Mouse (Mus musculus) heart, postnatal 4 days (tissue): ENCODE measurements around the gene Trank1. TPM values are rescaled to one million over a fixed set of nuclear protein-coding genes. Genes with fewer than 3 reads are reported as not detected.

Experiments used
- DNase-seq: peaks from one replicate; pipeline ENCODE4 v3.0.0; 2021
- total RNA-seq, 2 experiments: library from RNA; stranded (reverse); gene quantifications; 2 replicates each; pipeline ENCODE4 v1.2.3; 2021

The Trank1 gene
- total RNA-seq, 2 experiments from 2014 or later, result 0.10 to 0.14 TPM

GRCm38 (mm10) chr9:111304036-111304435 is 7.5 kb upstream of the Trank1 start:
- no peak for DNase-seq

- no peak for DNase-seq
Measured at GRCm38 (mm10) chr9:111306142-111306541, 5.4 kb upstream of the Trank1 start.

- no peak for DNase-seq
Measured at GRCm38 (mm10) chr9:111311843-111312441, 403 bp downstream of the Trank1 start.

GRCm38 (mm10) chr9:111312442-111313141 is 1.1 kb downstream of the Trank1 start:
- DNase-seq, result no peak

GRCm38 (mm10) chr9:111313299-111313698 is 1.8 kb downstream of the Trank1 start:
- DNase-seq, result no peak

- DNase-seq, result no peak
Measured at GRCm38 (mm10) chr9:111313793-111314192, 2.3 kb downstream of the Trank1 start.

- peak; percentile 61 for DNase-seq
Measured at GRCm38 (mm10) chr9:111314219-111314618, 2.7 kb downstream of the Trank1 start.

- no peak for DNase-seq
Measured at GRCm38 (mm10) chr9:111320912-111321311, 9.4 kb downstream of the Trank1 start.

GRCm38 (mm10) chr9:111324881-111325280 is 13.3 kb downstream of the Trank1 start:
- DNase-seq, result no peak

GRCm38 (mm10) chr9:111329881-111330280 is 18.3 kb downstream of the Trank1 start:
- no peak for DNase-seq

- DNase-seq, result no peak
Measured at GRCm38 (mm10) chr9:111333790-111334189, 22.3 kb downstream of the Trank1 start.

GRCm38 (mm10) chr9:111334555-111335164 is 23.1 kb downstream of the Trank1 start:
- DNase-seq, result no peak

GRCm38 (mm10) chr9:111351233-111351632 is 39.7 kb downstream of the Trank1 start:
- DNase-seq, result no peak

- DNase-seq, result no peak
Measured at GRCm38 (mm10) chr9:111351641-111352040, 40.1 kb downstream of the Trank1 start.

- no peak for DNase-seq
Measured at GRCm38 (mm10) chr9:111352646-111353045, 41.1 kb downstream of the Trank1 start.

GRCm38 (mm10) chr9:111355041-111355440 is 43.5 kb downstream of the Trank1 start:
- DNase-seq, result no peak

- DNase-seq, result no peak
Measured at GRCm38 (mm10) chr9:111356386-111356785, 44.8 kb downstream of the Trank1 start.

- no peak for DNase-seq
Measured at GRCm38 (mm10) chr9:111363656-111364055, 52.1 kb downstream of the Trank1 start.

- no peak for DNase-seq
Measured at GRCm38 (mm10) chr9:111367713-111368112, 56.2 kb downstream of the Trank1 start.

GRCm38 (mm10) chr9:111372079-111372478 is 60.5 kb downstream of the Trank1 start:
- DNase-seq, result no peak

- no peak for DNase-seq
Measured at GRCm38 (mm10) chr9:111377868-111378267, 66.3 kb downstream of the Trank1 start.

- no peak for DNase-seq
Measured at GRCm38 (mm10) chr9:111381056-111382025, 69.8 kb downstream of the Trank1 start.

GRCm38 (mm10) chr9:111382469-111382868 is 70.9 kb downstream of the Trank1 start:
- DNase-seq, result no peak
